Mouse (Mus musculus): ENCODE measurements around the gene Spin1. TPM values are rescaled to one million over a fixed set of nuclear protein-coding genes. Genes with fewer than 3 reads are reported as not detected.
A peak's percentile ranks its signal among the peaks of the same experiment; 100 is the strongest.

The Spin1 gene
- total RNA-seq, 2 experiments from 2014 or later: 163 to 175 TPM

GRCm38 (mm10) chr13:51080801-51081200 is 19.9 kb upstream of the Spin1 start:
- intact Hi-C loops (cut with DNase I): no loop called here
- Histone ChIP-seq H3K4me3 (no peak overlapping the region), H3K27ac (no peak overlapping the region)
- TF ChIP-seq CTCF (IDR thresholded peaks at IDR 0.05): no peak
- no peak for DNase-seq (ENCODE audit: extremely low spot score in 1 of 2, low spot score in 2 of 2)

- Histone ChIP-seq H3K4me3 (no peak overlapping the region), H3K27ac (no peak overlapping the region)
- intact Hi-C loops (cut with DNase I): no loop called here
- TF ChIP-seq CTCF (IDR thresholded peaks at IDR 0.05): no peak
- no peak for DNase-seq (ENCODE audit: extremely low spot score in 1 of 2, low spot score in 2 of 2)
Measured at GRCm38 (mm10) chr13:51084241-51084640, 16.4 kb upstream of the Spin1 start.

- TF ChIP-seq CTCF (IDR thresholded peaks at IDR 0.05): no peak
- intact Hi-C loops (cut with DNase I): no loop called here
- no peak overlapping the region for H3K27ac ChIP-seq
- DNase-seq (ENCODE audit: extremely low spot score in 1 of 2, low spot score in 2 of 2): no peak
- no peak overlapping the region for H3K4me3 ChIP-seq
Measured at GRCm38 (mm10) chr13:51085941-51086340, 14.7 kb upstream of the Spin1 start.

- TF ChIP-seq CTCF (IDR thresholded peaks at IDR 0.05): no peak
- intact Hi-C loops (cut with DNase I): no loop called here
- no peak for DNase-seq (ENCODE audit: extremely low spot score in 1 of 2, low spot score in 2 of 2)
Measured at GRCm38 (mm10) chr13:51087253-51087652, 13.4 kb upstream of the Spin1 start.

GRCm38 (mm10) chr13:51088207-51088606 is 12.5 kb upstream of the Spin1 start:
- Histone ChIP-seq H3K27ac (no peak overlapping the region), H3K4me3 (no peak overlapping the region)
- no peak for DNase-seq (ENCODE audit: extremely low spot score in 1 of 2, low spot score in 2 of 2)
- no peak for TF ChIP-seq CTCF (IDR thresholded peaks at IDR 0.05)
- intact Hi-C loops (cut with DNase I): no loop called here

More at GRCm38 (mm10) chr13:51087253-51087652, 13.4 kb upstream of the Spin1 start:
- no peak overlapping the region for H3K27ac ChIP-seq
- no peak overlapping the region for H3K4me3 ChIP-seq

- Histone ChIP-seq H3K4me3 (no peak overlapping the region), H3K27ac (no peak overlapping the region)
- intact Hi-C loops (cut with DNase I): no loop called here
- TF ChIP-seq CTCF (IDR thresholded peaks at IDR 0.05): no peak
- DNase-seq (ENCODE audit: extremely low spot score in 1 of 2, low spot score in 2 of 2): no peak
Measured at GRCm38 (mm10) chr13:51089058-51089457, 11.6 kb upstream of the Spin1 start.

GRCm38 (mm10) chr13:51090105-51090661 is 10.5 kb upstream of the Spin1 start:
- intact Hi-C loops (cut with DNase I): no loop called here
- TF ChIP-seq CTCF (IDR thresholded peaks at IDR 0.05): no peak
- no peak for DNase-seq (ENCODE audit: extremely low spot score in 1 of 2, low spot score in 2 of 2)
- Histone ChIP-seq H3K4me3 (no peak overlapping the region), H3K27ac (no peak overlapping the region)

GRCm38 (mm10) chr13:51093430-51093829 is 7.2 kb upstream of the Spin1 start:
- H3K27ac ChIP-seq: no peak overlapping the region
- DNase-seq (ENCODE audit: extremely low spot score in 1 of 2, low spot score in 2 of 2): no peak
- intact Hi-C loops (cut with DNase I): no loop called here
- H3K4me3 ChIP-seq: no peak overlapping the region
- TF ChIP-seq CTCF (IDR thresholded peaks at IDR 0.05): no peak

- no peak for TF ChIP-seq CTCF (IDR thresholded peaks at IDR 0.05)
- H3K27ac ChIP-seq: no peak overlapping the region
- no peak for DNase-seq (ENCODE audit: extremely low spot score in 1 of 2, low spot score in 2 of 2)
- intact Hi-C loops (cut with DNase I): no loop called here
- no peak overlapping the region for H3K4me3 ChIP-seq
Measured at GRCm38 (mm10) chr13:51094323-51095195, 6.1 kb upstream of the Spin1 start.

GRCm38 (mm10) chr13:51095196-51095715 is 5.4 kb upstream of the Spin1 start:
- intact Hi-C loops (cut with DNase I): no loop called here

GRCm38 (mm10) chr13:51096644-51097043 is 4.0 kb upstream of the Spin1 start:
- no peak for TF ChIP-seq CTCF (IDR thresholded peaks at IDR 0.05)
- DNase-seq (ENCODE audit: extremely low spot score in 1 of 2, low spot score in 2 of 2): no peak
- intact Hi-C loops (cut with DNase I): no loop called here
- H3K4me3 ChIP-seq: no peak overlapping the region
- no peak overlapping the region for H3K27ac ChIP-seq

More at GRCm38 (mm10) chr13:51095196-51095715, 5.4 kb upstream of the Spin1 start:
- H3K4me3 ChIP-seq: no peak overlapping the region
- H3K27ac ChIP-seq: no peak overlapping the region
- DNase-seq (ENCODE audit: extremely low spot score in 1 of 2, low spot score in 2 of 2): no peak
- TF ChIP-seq CTCF (IDR thresholded peaks at IDR 0.05): no peak

- DNase-seq (ENCODE audit: extremely low spot score in 1 of 2, low spot score in 2 of 2): peak; percentile 16 to 19
- peak overlapping the region; percentile 95 for H3K27ac ChIP-seq
- intact Hi-C loops (cut with DNase I): loop anchor here (2.0 to 10.0 kb wide), 4 partner anchors 71 to 545 kb away; partner anchors contain the start of genes Cks2 and Nxnl2
- H3K4me3 ChIP-seq: peak overlapping the region; percentile 84
- no peak for TF ChIP-seq CTCF (IDR thresholded peaks at IDR 0.05)
Measured at GRCm38 (mm10) chr13:51099560-51100232, 984 bp upstream of the Spin1 start.
